Mouse (Mus musculus) erythroblast, embryonic 14.5 days (primary cell): ENCODE measurements around the gene Trpc4ap.

ENCODE experiments used
- GATA1 ChIP-seq: IDR thresholded peaks from 2 replicates; pipeline ENCODE4 v1.6.1; 2012; ENCODE audit warnings: low read length, inconsistent platforms, mixed read lengths
- TAL1 ChIP-seq: IDR thresholded peaks from 3 replicates; pipeline ENCODE4 v1.6.1; 2012; ENCODE audit warnings: low read length, inconsistent platforms, mixed read lengths

DNA sequence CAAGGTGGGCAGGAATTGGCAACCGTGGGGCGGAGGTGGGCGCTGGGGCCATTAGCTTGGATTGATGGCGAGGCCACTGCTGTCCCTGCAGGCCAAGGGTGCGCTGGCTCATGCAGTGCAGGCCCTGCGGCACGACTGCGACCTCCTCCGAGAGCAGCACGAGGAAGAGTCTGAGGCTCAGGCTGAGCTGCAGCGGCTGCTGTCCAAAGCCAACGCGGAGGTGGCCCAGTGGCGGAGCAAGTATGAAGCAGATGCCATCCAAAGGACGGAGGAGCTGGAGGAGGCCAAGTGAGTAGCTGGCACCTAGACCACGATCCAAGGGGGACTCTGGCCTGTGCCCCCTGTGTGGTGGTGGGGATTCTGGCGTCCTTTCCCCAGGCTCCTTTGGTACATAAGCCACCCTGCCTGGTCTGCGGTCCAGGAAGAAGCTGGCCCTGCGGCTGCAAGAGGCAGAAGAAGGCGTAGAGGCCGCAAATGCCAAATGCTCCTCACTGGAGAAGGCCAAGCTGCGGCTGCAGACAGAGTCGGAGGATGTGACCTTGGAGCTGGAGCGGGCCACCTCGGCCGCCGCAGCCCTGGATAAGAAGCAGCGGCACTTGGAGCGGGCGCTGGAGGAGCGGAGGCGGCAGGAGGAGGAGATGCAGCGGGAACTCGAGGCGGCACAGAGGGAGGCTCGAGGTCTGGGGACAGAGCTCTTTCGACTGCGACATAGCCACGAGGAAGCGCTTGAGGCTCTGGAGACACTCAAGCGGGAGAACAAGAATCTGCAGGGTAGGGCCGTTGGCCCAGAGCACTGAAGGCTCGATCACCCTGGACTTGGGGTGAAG lies 61.4 kb downstream of the Trpc4ap start:
- no peak for TF ChIP-seq GATA1
- TF ChIP-seq TAL1 = no peak
